Mouse (Mus musculus): Measurements from ENCODE around the gene Sema4a.

Sema4a gene

DNA sequence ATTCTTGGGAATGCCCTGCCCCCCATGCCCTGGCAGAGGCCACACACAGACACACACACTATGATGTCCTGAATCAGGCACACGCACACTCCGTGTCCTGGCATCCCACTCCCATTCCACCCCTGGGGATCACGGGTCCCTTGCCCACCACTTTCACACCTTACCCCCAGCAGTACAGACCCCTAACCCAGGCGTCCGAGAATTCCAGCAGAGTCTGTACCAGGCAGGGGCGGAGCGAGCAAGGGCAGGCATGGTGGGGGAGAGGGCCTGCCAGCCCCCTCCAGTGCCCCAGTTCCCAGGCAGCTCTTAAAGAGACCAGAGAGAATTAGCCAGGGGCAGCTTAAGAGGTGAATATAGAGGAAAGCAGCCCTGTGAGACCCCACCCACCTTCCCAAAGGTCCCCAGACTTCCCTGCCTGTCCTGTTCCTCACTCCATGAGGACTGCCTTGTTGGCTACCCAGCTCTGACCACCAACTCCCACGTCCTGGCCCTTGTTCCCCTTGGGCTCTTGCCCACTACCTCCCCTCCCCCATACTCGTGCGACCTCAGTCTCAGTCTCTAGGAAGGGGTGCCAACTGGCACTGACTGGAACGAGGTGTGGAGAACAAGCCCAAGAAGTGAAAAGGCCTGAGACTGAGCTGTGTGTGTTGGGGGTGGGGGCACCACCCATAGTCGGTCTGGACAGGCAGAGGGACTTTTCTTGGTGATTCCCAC, at the start of gene Sema4a:
Gene Sema4a (minus strand): TSS at position 200 of the 714 bp plus-strand sequence.
- no peak for DNase-seq (ENCODE audit: low spot score)

DNA sequence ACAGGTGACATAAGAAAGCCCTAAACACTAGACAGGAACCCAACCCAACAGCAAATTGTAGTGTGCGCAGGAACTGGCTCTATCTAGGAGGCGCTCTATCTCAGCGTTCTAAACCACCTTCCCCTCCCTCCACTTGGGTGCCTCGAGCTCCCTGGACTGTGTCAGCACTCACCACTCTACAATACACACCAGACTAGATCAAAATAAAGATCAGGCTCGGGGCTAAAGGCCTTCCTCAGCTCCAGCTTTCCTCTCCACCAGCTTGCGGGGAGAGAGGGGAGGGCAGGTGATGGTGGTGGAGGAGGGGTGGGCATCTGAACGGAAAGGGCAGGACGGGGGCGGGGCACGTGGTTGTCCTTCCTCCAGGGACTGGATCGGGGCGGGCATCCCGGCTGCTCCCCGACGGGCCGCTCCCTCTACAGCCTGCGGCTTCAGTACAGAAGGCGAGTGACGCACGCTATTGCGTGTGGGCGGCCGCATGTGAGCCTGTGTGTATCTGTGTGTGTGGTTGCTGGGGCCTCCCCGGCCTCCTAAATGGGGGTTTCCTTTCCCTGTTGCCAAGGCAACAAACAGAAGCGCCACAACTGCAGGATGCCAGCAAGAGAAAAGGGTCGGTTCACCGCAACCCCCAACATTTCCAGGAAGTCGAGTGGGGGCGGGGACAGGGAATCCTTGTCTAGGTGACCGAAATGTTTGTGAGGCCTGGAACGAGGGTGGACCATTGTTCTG, 48.9 kb upstream of the Sema4a start, which contains the start of gene Lmna:
Gene Lmna (minus strand): TSS at position 265 of the 729 bp plus-strand sequence.
- DNase-seq (ENCODE audit: low spot score), result peak; percentile 77

DNA sequence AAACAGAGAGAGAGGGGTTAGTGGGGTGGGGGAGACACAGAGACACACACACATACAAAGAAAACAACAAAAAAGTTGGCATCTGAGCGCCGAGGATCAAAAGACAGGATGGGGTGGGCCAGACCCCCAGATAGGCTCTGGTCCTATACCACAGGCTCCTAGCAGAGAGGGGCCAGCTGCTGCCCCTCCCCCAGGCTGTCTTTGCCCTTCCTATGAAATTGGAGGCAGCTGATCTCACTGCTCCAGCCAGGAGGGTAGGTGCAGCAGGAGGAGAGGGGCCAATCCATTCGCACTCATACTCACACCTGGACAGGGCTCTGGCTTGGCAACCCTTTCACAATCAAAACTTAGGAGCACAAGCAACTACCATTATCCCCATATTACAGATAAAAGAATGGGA, 48.3 kb upstream of the Sema4a start:
- DNase-seq (ENCODE audit: low spot score), result no peak

DNA sequence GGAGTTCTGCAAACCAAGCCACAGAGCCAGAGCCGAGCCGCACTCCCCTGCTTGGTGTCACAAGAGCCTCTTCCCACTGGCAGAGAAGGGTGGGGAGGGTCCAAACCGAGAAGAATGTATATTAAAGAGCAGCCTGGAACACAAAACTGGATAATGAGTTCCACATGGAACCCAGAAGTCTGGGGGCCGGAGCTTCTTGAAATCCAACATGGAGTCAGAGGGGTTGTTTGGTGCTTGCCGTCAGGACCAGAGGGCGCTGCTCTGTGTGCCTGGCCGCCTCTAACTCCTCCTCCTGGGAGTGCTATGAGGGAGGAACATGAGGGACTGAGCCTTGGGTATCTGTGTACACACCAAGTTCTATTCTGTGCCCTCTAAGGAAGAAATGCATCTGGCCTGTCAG, 44.8 kb upstream of the Sema4a start:
- no peak for DNase-seq (ENCODE audit: low spot score)

DNA sequence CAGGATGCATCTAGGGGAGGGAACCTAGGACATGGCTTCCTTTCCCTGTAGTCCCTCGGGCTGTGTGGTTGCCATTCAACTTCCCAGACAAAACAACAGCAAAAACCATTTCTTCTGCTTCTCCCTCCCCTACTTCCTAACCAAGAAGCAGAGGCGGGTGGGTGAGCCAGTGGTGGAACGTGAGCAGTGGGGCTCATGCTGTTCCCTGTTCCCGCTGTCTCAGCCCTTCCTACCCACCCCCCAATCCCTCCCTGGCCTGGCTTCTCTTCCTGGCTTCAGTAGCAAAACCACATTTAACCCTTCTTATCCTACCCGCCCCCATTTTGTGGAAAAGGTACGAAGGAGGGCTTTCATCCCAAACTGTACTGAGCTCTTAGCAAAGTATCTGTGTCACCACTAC, 44.1 kb upstream of the Sema4a start:
- DNase-seq (ENCODE audit: low spot score), result no peak

DNA sequence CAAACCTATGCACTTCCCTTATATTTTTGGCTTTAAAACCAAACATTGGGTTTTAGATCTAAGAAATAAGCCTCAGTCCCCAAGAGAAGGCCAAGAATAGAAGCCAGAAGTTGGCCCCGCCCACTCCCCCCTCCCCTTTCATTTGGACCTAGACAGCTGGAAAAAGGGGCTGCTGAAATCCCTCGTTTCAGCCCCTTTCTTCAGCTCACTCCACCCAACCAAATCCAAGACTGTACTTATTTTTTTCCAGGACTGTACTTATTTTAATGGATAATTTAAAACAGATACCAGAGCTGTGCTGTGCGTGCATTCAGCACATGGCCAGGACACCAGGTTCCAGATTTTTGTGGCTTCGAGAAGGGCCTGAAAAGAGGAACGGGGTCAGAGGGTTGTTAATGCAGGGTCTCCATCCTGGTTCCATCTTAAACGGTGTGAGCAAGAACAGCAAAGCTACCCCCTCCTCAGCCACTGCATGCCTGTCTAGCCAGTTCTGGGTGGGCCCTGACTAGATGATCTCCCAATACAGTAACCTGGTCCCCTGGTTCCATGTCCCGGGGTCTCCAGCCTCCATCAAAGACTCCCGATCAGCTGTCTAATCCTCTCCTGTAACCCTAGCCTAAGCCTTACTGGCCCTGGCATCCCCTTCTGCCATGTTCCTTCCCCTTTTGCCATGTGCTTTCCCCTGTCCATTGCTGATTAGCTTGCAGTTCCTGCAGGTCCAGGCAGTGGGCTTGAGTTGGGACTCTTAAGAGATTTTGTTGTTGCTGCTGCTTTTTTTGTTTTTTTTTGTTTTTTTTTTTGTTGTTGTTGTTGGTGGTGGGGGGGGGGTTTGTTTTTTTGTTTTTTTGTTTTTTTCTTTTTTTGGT, 43.1 kb upstream of the Sema4a start:
- DNase-seq (ENCODE audit: low spot score), result no peak

DNA sequence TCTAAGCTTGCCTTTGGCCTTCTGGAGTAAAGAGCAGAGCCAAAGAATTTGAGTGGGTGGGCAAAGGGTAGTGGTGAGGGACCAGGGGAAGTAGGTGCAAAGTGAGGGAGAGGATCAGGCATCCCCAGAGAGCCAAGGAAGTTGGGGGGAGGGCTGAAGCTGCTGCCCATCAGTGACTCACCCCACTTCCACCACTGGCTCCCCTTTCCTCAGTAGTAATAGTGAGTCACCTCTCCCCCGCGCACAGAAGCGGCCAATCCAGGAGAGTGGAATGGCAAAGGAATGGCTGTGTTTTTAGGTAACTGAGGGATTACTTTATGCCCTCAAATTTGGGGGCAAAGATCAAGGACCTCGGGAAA, 42.5 kb upstream of the Sema4a start:
- DNase-seq (ENCODE audit: low spot score), result no peak

DNA sequence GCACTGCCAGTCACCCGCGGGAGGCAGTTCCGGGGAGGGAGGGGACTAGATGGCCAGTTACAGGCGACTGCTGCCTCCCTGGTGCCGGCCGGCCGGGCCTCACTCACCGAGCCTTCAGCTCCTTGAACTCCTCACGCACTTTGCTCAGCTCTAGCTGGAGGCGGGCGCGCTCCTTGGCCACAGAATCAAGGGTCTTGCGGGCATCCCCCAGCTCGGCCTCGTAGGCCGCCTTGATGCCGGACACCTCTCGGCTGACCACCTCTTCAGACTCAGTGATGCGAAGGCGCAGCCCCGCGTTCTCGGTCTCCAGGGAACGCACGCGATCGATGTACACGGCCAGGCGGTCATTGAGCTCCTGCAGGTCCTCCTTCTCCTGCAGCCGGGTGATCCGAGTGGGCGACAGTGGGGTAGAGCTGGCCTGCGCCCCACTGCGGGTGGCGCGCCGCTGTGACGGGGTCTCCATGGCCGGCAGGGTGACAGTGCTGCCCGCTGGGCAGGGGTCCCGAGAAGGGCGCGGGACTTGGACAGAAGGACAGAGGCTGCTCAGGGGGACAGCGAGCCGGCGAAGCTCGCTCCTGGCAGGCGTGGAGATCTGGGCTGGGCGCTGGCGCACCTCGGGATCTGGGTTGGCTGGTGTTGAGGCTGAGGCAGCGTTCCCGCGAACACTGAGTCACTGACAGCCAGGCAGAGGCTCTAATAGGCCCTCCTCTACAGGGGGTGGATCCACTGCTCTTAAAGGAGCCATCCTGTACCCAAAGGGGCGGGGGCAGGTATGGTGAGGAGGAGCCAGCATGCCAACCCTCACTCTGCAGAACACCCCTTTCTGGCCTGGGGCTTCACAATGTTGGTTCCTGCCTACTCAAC, 41.9 kb upstream of the Sema4a start:
- DNase-seq (ENCODE audit: low spot score), result peak; percentile 83

DNA sequence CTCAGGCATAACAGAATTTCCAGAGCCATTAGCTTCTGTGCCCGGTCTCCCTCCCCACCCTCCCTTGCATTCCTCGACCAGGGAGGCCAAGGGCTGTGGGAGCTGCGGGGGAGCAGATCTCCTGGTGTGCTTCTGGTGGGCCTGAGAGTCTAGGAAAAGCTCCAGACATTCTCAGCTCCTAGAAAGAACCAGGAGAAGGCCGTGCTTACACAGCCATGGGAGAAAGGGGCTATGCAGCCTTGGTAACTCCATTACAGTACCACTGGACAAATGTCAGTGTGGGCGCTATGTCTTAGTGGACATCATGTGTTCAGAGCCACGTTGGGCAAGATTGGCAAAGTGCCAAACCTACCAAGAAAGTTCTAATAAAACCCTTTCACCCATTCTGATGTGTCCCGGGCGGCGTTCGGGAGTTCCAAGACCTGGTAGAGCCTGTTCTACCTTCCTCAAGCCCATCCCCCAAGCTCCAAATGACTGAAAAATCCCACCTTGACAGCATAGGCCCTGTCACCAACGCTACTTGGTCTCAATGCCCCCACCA, 41.1 kb upstream of the Sema4a start:
- no peak for DNase-seq (ENCODE audit: low spot score)

DNA sequence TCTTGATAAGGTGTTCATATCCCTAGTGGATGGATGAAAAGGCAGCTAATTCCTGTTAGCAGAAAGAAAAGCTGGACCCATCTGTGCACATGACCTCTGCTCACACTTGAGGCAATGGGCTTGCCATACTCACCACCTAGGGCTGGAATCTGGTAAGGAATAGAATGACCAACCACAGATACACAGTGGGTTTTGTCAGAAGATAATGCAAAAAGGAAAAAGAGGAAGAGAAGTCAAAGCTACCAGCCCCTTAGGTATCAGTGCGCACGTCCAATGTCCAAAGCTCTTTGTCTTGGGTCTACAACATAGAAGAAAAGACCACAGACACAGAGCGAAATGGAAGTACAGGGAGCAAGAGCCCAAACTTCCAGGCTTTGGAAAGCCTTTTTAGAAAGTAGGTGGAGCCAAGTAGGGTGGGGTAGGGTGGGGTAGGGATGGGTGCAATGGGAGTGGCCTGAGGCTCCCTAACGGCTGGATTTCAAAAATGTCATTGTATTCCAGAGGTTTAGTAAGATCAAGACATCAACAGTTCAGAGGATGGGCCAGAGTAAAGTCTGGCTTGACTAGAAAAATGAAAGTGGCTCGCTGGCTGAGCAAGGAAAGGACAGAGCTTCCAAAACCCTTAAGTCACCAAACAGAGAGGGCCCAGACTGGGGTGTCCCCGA, 40.5 kb upstream of the Sema4a start:
- DNase-seq (ENCODE audit: low spot score), result no peak

DNA sequence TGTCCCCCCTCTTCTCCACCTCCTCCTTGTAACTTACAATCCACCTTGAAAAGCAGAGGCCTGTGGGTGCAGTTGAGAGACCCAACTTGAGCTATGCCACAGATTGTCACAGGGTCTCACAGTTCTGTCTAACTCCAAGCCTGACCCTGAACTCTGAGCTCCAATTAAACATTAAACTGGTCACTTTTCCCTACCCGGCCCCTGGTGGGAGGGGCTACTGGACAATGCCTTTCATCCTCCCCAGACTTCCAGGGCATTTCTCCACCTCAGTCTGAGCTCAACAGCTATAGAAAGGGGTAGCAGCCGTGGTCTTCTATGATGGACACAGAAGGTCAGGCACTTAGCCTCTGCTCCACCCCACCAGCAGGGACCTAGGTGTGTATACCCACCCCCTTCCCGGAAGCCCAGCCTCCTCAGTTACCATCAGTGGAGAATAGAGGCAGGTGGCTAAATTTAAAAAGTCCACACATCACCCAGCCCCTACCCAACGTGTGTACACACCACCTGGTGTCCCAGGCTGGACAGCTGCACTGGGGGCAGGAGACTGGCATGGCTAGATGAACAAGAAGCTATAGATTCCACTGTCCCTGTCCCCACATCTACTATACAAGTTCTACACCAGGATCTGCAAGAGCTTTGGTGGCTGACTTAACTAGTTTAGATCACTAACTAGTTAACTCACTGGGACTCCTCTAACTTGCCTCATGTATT, 39.8 kb upstream of the Sema4a start:
- DNase-seq (ENCODE audit: low spot score), result no peak

DNA sequence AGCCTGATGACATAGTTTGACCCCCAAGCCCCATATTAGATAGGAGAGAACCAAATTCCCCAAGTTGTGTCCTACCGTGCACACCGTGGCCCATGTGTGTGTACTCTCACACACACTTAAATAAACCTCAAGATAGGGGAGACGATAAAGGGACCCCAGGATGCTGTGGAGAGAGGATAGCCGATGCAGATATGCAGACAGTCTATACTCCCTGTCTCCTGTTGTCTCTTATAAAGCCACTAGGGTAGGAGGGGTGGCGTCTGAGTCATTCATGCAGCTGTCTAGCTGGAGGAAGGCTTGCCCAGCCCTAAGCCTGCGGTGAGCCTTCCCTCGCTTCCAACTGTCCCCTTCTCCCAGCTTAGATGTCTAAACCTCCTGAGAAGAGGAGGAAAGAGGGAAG, 39.1 kb upstream of the Sema4a start:
- DNase-seq (ENCODE audit: low spot score), result no peak

DNA sequence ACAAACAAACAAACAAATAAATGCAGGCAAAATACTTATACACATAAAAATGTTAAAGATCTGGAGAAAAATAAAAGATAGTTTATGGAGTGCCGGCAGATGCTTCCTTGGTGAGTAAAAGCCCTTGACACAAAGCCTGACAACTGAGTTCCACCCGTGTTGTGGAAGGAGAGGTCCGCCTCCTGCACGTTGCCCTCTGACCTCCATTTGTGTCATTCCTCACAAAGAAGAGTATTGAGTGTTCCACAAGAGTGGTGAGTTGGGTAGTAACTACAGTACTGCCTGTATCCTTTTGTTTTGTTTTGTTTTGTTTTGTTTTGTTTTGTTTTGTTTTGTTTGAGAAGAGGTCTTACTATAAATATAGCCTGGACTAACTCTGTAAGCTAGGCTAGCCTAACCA, 38.6 kb upstream of the Sema4a start:
- no peak for DNase-seq (ENCODE audit: low spot score)

DNA sequence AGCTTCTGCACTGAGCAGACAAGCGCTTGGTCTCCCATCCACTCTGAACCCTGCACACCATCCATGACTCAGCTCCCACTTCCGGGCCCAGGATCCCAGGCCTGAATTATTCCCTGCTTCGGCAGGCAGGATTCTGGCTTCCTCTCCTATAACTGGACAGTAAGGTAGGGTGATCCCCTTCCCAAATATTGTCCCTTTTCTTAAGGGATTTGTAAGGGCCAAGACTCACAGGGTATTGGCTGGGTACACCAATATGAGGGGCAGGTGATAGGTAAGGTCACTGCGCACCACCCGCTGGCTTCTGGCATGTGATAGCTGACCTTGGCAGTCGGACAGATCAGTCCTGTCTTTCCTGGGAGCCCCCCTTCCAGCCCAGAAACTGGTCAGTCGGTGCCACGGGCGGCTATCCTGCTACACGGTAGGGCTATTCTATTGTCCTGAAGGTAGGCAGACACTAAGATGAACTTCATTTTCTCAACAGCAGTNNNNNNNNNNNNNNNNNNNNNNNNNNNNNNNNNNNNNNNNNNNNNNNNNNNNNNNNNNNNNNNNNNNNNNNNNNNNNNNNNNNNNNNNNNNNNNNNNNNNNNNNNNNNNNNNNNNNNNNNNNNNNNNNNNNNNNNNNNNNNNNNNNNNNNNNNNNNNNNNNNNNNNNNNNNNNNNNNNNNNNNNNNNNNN, 34.9 kb upstream of the Sema4a start:
- DNase-seq (ENCODE audit: low spot score), result no peak

DNA sequence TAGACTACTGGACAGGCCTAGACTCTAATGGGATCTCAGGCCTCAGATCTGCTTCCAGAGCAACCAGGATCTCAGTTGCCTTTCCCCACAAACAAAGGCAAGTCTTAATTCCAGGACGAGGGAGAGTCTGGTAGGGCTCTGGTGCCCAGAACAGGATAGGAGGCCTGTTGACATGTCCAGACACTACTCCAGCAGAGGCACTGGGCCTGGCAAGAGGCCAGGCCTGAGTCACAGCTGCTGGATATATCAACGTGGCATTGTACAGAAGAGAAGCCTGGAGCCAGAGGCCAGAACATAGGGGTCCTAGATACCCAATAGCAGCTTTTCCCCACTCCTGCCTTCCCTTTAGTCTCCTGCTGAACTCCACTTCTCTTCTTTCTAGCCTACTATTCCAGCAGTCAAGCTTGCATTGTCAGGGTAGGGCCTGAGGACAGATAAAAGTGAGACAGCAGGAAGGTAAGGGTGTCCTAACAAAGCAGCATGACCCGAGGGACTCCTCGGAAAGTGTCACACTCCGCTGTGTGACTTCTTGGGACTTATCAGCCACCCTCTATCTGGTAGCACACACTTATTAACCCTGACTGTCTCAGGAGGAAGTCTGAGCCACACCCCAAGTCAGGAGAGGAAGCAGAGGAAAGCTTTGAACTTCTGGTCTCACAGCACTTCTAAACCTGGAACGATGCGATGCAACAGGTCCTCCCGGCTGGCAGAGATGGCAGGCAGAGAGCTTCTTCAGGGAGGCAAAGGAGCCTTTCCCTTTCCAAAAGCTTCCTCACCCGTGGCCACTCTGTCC, 34.0 kb upstream of the Sema4a start:
- no peak for DNase-seq (ENCODE audit: low spot score)

DNA sequence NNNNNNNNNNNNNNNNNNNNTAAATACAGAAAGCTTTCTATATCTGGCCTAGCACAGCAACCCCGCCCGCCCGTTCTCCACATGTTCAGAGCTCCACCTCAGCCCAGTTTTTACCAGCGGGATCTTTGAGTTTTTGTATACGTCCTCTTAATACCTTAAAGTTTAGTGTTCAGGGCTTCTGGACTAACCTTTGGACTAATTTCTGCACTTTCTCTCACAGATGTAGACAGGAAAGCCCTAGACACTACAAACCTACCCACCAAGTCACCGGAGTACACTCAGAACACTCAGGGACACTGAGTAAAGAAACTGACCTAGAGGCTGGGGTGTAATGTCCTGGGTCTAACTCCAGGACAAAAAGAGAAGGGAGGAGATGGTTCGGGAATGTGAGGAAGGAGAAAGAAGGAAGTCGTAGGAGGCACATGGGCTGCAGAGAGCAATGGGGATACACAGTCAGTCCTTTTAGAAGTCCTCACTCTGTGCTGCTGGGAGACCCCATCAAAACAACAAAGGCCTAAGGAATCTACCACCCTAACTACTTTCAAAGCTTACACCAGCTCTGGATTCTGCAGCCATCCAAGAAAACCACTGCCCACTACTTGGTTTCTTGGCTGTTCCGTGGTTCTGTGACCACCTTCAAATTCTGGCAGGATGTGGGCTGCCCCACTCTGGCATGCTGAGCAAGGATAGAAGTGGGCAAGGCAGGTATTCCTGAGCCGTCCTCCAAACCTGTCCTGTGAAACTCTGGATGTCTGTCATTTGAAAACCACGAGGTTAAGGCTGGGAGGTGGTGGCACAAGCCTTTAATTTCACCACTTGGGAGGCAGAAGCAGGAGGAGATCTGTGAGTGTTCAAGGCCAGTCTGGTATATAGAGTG, 33.0 kb upstream of the Sema4a start:
- DNase-seq (ENCODE audit: low spot score), result no peak

DNA sequence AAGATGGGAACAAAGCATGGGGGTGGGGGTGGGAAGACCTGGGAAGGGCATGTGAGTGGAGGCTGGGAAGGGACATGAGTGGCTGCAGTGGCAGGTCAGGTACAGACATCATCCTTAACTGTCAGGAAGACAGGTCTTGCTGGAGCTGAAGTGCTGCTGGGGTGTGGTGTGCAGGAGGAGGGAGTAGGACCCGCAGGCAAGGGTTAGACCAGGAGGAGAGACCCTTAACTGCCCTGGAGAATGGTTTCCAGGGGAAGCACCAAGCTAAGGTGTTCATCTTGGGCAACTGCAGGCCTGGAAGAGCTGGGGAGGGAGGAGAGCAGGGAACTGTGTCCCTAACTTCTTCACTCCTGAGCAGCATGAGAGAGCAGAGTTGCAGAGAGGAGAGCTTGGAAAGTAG, 26.4 kb upstream of the Sema4a start:
- DNase-seq (ENCODE audit: low spot score), result no peak

DNA sequence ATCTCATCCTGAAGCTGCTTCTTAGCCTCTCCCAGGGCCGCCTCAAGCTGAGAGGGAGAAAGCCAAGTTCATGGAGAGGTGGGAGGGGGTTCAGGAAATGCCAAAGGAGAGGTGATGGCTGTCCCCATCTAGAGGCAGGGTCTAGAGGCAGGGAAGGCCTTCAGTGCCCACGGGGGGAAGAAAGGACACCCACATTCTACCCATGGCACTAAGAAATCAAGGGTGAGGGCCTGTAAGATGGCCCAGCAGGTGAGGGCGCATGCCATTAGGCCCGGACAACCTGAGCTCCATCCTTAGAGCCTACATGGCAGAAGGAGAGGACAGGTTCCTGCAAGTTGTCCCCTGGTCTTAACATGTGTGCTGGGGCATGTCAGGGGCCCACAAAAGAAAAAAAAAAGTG, 25.9 kb upstream of the Sema4a start:
- DNase-seq (ENCODE audit: low spot score), result no peak

Measured in layer of hippocampus, adult 9-10 months (tissue).